Mouse (Mus musculus) embryonic facial prominence, embryonic 12.5 days (tissue): ENCODE measurements around the gene Fam92b. TPM values are rescaled to one million over a fixed set of nuclear protein-coding genes. Genes with fewer than 3 reads are reported as not detected.

Experiments used
- ATAC-seq: fragments of 200-750 bp; cut with Nextera tagmentation; 2 replicates; pipeline ENCODE4 v1.8.0; 2017; ENCODE audit not compliant: insufficient number of reproducible peaks, insufficient read depth, low FRiP score, low TSS enrichment
- H3K27ac ChIP-seq: fragments of 300-500 bp; sonication (generic); 2 replicates; pipeline ENCODE4 v1.5.1; 2016; ENCODE audit warnings: mild to moderate bottlenecking
- H3K27me3 ChIP-seq: fragments of 300-500 bp; sonication (generic); 2 replicates; pipeline ENCODE4 v1.6.1; 2016; ENCODE audit warnings: mild to moderate bottlenecking, moderate library complexity
- H3K36me3 ChIP-seq: fragments of 300-500 bp; sonication (generic); 2 replicates; pipeline ENCODE4 v1.6.1; 2016; ENCODE audit warnings: mild to moderate bottlenecking
- H3K4me1 ChIP-seq: fragments of 300-500 bp; sonication (generic); 2 replicates; pipeline ENCODE4 v1.6.1; 2016
- H3K4me2 ChIP-seq: fragments of 300-500 bp; sonication (generic); replicated peaks from 2 replicates; pipeline ENCODE4 v1.6.1; 2016; ENCODE audit warnings: mild to moderate bottlenecking, moderate library complexity
- H3K4me3 ChIP-seq: fragments of 300-500 bp; sonication (generic); 2 replicates; pipeline ENCODE4 v1.5.1; 2016; ENCODE audit warnings: mild to moderate bottlenecking
- H3K9ac ChIP-seq: fragments of 300-500 bp; sonication (generic); 2 replicates; pipeline ENCODE4 v1.6.1; 2016; ENCODE audit warnings: mild to moderate bottlenecking, moderate library complexity
- H3K9me3 ChIP-seq: fragments of 300-500 bp; sonication (generic); 2 replicates; pipeline ENCODE4 v1.6.1; 2016; ENCODE audit warnings: mild to moderate bottlenecking, moderate library complexity
- WGBS: fragments of 180-500 bp; shearing (Covaris S2); methylation state at CpG from one replicate; pipeline ENCODE4 v1.1.7; 2016; 5-methylcytosine and 5-hydroxymethylcytosine counted together
- polyA plus RNA-seq: library from polyadenylated mRNA; unstranded; fragments of >200 nt; fragmentation: Nextera tagmentation; extraction: Ambion mirVana; gene quantifications from 2 replicates; pipeline ENCODE4 v1.2.1, GENCODE M21; 2016

Gene Fam92b
- polyA plus RNA-seq: 0.70 and 1.7 TPM in 2 replicates

DNA sequence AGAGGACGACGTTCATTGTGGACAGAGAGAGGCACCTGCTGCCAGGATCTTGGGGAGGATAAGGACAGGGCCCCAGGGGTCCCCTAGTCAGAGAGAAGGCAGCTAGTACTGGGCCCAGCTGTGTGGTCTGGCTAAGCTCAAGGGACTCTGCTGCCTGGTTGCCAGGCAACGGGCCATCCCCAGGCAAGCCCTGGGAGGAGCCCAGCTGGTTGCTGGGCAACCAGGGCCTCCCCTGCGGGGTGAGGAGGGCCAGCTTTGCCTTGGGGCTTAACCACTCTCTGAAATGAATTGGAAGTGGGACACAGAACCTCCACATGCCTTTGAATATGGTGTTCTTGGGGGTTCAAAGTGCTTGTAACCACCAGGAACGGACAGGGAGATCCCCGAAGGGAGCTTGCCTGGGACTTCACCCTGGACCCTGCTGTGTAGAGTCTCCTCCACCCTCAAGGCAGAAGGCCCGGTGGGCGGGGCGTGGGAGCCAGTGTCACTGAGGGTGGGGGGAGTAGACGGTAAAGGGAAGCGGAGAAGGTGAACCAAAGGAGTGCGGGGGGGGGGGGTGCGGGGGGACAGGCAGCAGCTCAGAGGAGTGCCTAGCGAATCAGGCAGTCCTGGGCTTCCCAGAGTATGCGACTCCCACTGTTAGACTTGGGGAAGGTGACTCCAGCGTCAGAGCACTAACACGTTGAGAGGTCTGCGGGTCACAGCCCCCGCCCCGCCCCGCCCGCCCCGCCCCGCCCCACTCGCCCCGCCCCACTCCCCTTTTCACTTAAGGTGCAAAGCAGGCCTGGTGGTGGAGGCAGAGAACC is at the start of gene Fam92b:
TSS of gene Fam92b (minus strand) at position 149 of the 806 bp plus-strand sequence.
- H3K9me3 ChIP-seq: no peaks in the 10 kb centered on the region
- H3K4me2 ChIP-seq: peak within 1 kb of the TSS; percentile 52
- no peaks in the 10 kb centered on the region for H3K36me3 ChIP-seq
- H3K9ac ChIP-seq: 0 out of 2 replicates have a peak within 1 kb of the TSS, but pooled peaks have one; percentile 30
- peak; percentile 72 for ATAC-seq
- 0% methylated on average over 23 of the region's 26 CpGs for WGBS
- 0 out of 2 replicates have a peak within 1 kb of the TSS, but pooled peaks have one; percentile 6 for H3K4me3 ChIP-seq
- peaks cover 39% of the 10 kb centered on the region for H3K4me1 ChIP-seq
- H3K27ac ChIP-seq: peak within 1 kb of the TSS; percentile 58
- peaks cover 33% of the 10 kb centered on the region for H3K27me3 ChIP-seq

DNA sequence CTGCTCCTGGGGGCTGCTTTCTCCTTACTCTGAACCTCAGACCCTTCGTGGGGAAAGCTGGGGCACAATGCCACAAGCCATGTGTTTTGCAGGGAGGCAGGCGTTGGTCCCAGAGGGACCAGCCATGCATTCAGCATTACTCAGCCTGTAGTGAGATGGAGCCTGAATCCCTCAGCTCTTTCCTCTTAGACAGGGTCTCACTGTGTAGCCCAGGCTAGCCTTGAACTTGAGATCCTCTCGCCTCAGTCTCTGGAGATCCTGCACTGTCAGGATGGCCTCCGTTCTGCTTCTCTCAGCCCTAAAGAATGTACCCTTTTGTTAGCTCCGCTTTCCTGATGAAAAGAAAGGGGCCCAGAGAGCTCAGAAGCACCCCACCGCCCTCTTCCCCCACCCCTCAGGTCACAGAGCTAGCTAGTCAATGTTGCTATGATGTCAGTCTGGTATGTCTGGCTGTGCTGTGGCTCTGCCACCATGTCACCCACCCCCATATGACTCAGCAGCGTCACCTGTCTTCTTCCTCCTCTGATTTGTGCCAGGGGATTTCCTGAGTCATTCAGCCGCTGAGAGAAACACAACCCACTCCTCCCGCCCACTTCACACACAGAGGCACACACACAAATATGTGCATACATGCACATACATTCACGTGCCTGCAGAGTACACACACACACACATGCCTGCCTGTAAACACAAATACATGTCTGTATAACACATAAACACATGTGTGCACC is 48.3 kb upstream of the Fam92b start:
- Histone ChIP-seq H3K4me1 (peaks cover 61% of the 10 kb centered on the region), H3K4me3 (no peak overlapping the region), H3K9me3 (no peaks in the 10 kb centered on the region), H3K36me3 (no peaks in the 10 kb centered on the region), H3K27ac (peak overlapping the region; percentile 80), H3K27me3 (no peaks in the 10 kb centered on the region), H3K9ac (no peak overlapping the region), H3K4me2 (no peak overlapping the region)
- WGBS: 38% methylated on average over 10 of the region's 10 CpGs
- ATAC-seq: no peak

DNA sequence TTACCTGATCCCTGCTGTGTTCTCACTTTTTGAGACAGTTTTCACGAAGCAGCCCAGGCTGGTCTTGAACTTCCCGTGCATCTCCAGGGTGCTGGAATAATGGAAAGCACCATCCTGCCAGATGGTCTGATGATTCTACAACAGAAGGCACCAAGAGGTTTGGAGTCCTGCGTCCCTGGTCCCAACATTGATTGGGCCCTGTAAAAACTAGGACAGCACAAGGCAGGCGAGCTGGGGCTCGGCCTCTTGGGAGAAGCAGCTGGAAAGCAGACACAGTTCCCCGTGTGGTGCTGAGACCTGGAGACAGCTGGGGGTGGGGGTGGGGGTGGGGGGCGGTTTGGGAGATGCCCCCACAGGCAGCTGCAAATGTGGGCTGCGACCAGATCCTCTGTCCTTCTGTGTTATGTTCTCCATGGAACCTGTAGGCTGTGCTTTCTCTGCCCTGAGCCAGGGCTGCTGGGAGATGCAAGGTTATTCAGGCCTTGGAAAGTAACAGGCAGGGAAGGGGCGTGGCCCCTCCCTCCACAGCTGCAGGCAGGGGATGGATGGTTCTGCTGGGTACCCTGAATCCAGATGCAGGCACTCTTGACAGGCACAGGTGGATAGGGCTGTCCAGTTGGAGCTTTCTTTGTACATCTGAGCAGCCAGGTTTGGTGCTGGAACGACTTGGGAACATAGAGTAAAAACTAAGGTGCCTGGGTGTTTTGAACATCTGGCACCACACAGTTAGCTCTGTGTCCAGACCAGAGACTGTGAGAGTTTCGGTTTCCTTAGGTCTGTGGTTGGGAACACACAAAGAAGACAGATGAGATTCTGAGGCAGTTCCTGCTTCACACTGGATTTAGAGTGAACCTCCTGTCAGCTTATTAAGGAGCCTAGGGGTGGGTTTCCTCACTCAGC is 47.5 kb upstream of the Fam92b start:
- H3K9ac ChIP-seq: no peak overlapping the region
- H3K9me3 ChIP-seq: no peaks in the 10 kb centered on the region
- no peak overlapping the region for H3K4me2 ChIP-seq
- H3K27me3 ChIP-seq: no peaks in the 10 kb centered on the region
- peaks cover 57% of the 10 kb centered on the region for H3K4me1 ChIP-seq
- H3K36me3 ChIP-seq: no peaks in the 10 kb centered on the region
- no peak overlapping the region for H3K4me3 ChIP-seq
- ATAC-seq: no peak
- 36% methylated on average over 11 of the region's 11 CpGs for WGBS
- H3K27ac ChIP-seq: peak overlapping the region; percentile 80

DNA sequence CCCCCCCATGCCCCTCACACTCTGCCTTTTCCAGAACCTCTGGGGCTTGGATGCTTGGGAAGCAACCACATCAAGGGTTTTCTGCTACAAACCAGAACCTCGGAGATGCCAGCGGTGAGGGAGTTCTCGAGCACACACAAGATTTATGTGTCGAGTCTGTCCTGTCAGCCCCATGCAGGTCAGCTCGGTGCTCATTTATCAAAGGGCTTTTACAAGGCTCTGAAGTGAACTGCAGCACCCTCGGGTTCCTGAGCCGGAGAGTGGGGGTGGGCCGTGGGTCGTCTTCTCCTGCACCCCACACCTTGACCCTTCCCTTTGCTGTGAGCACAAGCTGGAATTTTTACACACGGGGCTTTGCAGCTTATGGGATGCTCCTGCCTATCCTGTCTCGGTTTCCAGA is 45.3 kb upstream of the Fam92b start:
- no peak overlapping the region for H3K4me3 ChIP-seq
- H3K9ac ChIP-seq: no peak overlapping the region
- H3K4me1 ChIP-seq: peaks cover 55% of the 10 kb centered on the region
- H3K9me3 ChIP-seq: no peaks in the 10 kb centered on the region
- H3K27ac ChIP-seq: no peak overlapping the region; the same call in 1 of the 2 replicates
- H3K36me3 ChIP-seq: no peaks in the 10 kb centered on the region
- H3K4me2 ChIP-seq: no peak overlapping the region
- WGBS: 65% methylated on average over 11 of the region's 11 CpGs
- no peaks in the 10 kb centered on the region for H3K27me3 ChIP-seq
- ATAC-seq: no peak

- peak overlapping the region; percentile 84 for H3K27ac ChIP-seq
- no peaks in the 10 kb centered on the region for H3K9me3 ChIP-seq
- no peak overlapping the region for H3K4me3 ChIP-seq
- peak overlapping the region; percentile 10 for H3K4me2 ChIP-seq
- 13% methylated on average over 13 of the region's 13 CpGs for WGBS
- ATAC-seq: peak; percentile 85
- no peak overlapping the region for H3K9ac ChIP-seq
- no peaks in the 10 kb centered on the region; the same call in 1 of the 2 replicates for H3K27me3 ChIP-seq
- no peaks in the 10 kb centered on the region for H3K36me3 ChIP-seq
- H3K4me1 ChIP-seq: peaks cover 39% of the 10 kb centered on the region
Measured at GRCm38 (mm10) chr8:120216855-120217830, 39.9 kb upstream of the Fam92b start.

DNA sequence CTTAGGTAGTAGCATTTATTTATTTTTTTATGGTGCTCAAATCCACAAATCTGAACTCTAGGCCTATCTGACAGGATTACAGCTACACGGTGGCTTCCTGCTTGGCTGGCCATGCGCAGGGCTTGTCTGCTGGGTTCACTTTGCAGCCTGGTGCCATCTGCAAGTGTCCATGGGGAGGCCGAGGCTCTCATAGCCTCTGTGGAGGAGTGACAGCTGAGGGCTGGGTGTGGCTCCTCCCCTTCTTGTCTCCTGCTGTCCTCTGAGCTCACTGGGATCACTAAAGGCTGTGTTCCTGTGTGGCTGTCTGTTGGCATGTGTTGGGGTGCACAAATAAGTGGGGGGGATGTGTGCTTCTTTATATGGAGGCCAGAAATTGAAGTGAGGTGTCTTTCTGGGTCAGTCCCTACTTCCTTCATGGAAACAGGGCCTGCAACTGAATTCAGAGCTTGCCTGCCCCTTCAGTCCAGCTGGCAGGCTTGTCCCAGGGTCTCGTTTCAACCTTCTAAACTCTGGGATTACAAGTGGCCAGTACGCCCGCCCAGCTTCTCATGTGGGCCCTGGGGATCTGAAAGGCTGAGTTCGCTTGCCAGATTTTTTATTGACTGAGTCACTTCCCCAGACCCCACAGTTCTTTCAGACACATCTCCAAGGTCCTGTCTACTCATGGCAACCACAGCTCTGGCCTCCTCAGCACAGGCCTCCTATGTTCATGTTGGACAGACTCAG is 38.3 kb upstream of the Fam92b start:
- no peaks in the 10 kb centered on the region for H3K9me3 ChIP-seq
- no peaks in the 10 kb centered on the region for H3K36me3 ChIP-seq
- no peak overlapping the region for H3K4me3 ChIP-seq
- peaks cover 50% of the 10 kb centered on the region for H3K4me1 ChIP-seq
- H3K9ac ChIP-seq: 0 out of 2 replicates have a peak overlapping the region, but pooled peaks have one; percentile 8
- no peak for ATAC-seq
- no peak overlapping the region for H3K4me2 ChIP-seq
- peak overlapping the region; percentile 69 for H3K27ac ChIP-seq
- WGBS: 38% methylated on average over 7 of the region's 7 CpGs
- H3K27me3 ChIP-seq: no peaks in the 10 kb centered on the region; the same call in 1 of the 2 replicates

DNA sequence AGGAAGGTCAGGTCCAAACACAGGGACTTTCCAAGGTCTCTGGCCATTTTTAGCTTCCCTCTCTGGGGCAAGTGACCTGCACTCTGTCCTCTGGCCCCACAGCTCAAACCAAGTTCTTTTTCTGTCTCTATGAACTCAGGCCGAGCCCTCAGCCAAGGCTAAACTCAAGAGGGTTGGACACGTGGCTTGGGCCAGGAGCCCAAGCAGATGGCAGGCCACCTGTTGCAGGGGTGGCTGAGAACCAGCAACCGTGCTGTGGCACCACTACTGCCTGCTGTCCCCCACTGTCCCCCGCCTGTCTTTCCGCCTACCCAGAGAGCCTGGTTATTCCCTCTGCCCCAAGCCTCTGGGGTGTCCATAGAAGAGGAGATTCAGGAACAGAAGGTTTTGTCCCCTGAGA is 36.7 kb upstream of the Fam92b start:
- H3K4me1 ChIP-seq: peaks cover 53% of the 10 kb centered on the region
- no peak for ATAC-seq
- WGBS: 74% methylated on average over 5 of the region's 5 CpGs

DNA sequence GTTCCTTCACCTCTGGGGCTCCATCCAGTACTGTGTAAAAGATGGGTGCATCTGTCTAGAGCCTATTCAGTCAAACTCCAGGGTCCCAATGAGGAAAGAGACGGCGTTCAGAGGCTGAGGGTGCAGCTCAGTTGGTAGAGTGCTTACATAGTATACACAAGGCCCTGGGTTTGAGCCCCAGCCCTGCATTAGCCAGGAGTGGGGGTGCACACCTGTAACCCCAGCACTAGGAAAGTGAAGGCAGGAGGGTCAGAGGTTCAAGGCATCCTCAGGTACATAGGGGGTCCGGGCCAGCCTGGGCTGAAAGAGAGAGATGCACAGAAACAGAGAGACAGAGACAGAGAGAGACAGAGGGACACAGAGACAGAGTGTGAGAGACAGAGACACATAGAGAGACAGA is 36.0 kb upstream of the Fam92b start:
- Histone ChIP-seq H3K27me3 (no peaks in the 10 kb centered on the region; the same call in 1 of the 2 replicates), H3K9me3 (no peaks in the 10 kb centered on the region), H3K4me2 (no peak overlapping the region), H3K27ac (no peak overlapping the region), H3K9ac (no peak overlapping the region), H3K36me3 (no peaks in the 10 kb centered on the region), H3K4me1 (peaks cover 51% of the 10 kb centered on the region), H3K4me3 (no peak overlapping the region)
- no peak for ATAC-seq
- 91% methylated on average over 3 of the region's 3 CpGs for WGBS

More for the DNA sequence above, 36.7 kb upstream of the Fam92b start:
- no peaks in the 10 kb centered on the region; the same call in 1 of the 2 replicates for H3K27me3 ChIP-seq
- no peak overlapping the region for H3K9ac ChIP-seq
- H3K4me3 ChIP-seq: no peak overlapping the region
- H3K4me2 ChIP-seq: no peak overlapping the region
- no peak overlapping the region for H3K27ac ChIP-seq
- no peaks in the 10 kb centered on the region for H3K36me3 ChIP-seq
- H3K9me3 ChIP-seq: no peaks in the 10 kb centered on the region

- no peak overlapping the region for H3K9ac ChIP-seq
- 88% methylated on average over 7 of the region's 7 CpGs for WGBS
- no peak overlapping the region for H3K27ac ChIP-seq
- no peak overlapping the region for H3K4me3 ChIP-seq
- H3K36me3 ChIP-seq: no peaks in the 10 kb centered on the region
- H3K4me1 ChIP-seq: peaks cover 51% of the 10 kb centered on the region
- H3K27me3 ChIP-seq: no peaks in the 10 kb centered on the region; the same call in 1 of the 2 replicates
- H3K4me2 ChIP-seq: no peak overlapping the region
- ATAC-seq: no peak
- H3K9me3 ChIP-seq: no peaks in the 10 kb centered on the region
Measured at GRCm38 (mm10) chr8:120212596-120212995, 35.3 kb upstream of the Fam92b start.

GRCm38 (mm10) chr8:120211345-120211744 is 34.1 kb upstream of the Fam92b start:
- Histone ChIP-seq H3K9me3 (no peaks in the 10 kb centered on the region), H3K36me3 (no peaks in the 10 kb centered on the region), H3K4me3 (no peak overlapping the region), H3K4me2 (no peak overlapping the region), H3K9ac (no peak overlapping the region), H3K4me1 (peaks cover 39% of the 10 kb centered on the region), H3K27me3 (no peaks in the 10 kb centered on the region; the same call in 1 of the 2 replicates), H3K27ac (no peak overlapping the region)
- 11% methylated on average over 4 of the region's 4 CpGs for WGBS
- ATAC-seq: no peak
